Comparison of ENCODE assay signal across 38 mouse cellular contexts in the genomic region with DNA sequence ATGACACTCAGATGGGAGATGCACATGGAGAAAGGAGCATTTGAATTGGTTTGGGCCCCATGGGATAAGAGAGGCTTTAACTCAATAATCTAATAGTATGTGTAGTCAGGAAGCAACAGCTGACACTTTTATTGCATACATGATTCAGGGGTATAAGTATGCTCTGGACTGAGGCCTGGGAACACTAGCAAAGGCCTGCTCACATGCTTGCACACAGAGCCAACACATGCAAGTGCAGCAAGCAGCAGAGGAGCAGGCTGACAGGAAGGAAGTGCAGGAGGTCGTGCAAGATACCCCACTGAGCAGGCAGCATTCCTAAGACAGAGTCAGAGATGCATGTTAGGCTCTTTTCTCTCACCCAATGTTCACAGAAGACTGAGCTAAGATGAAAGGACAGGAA. TPM values are rescaled to one million over a fixed set of nuclear protein-coding genes. Genes with fewer than 3 reads are reported as not detected.
A peak's percentile ranks its signal among the peaks of the same experiment; 100 is the strongest.
DNase-seq lines count a peak whose midpoint lies in the region; ATAC-seq and TF ChIP-seq lines count a peak whose summit lies in the region.
"Had no signal": no experiment of that assay in that cellular context is flagged by ENCODE, and none has a peak within 500 bp of the region (broad histone marks: within the 10 kb centered on the region; RNA-seq: fewer than 3 reads in every experiment).

No protein-coding gene starts in this region.

- peak overlapping the region; percentile 75 for H3K27ac ChIP-seq in kidney, embryonic 15.5 days
- no peak overlapping the region for H3K27ac ChIP-seq in midbrain, embryonic 11.5 days (ENCODE audit: low read depth, low read length)
- no peak overlapping the region for H3K27ac ChIP-seq in midbrain, embryonic 14.5 days (replicated peaks; ENCODE audit: low read depth, low read length)
- H3K27ac ChIP-seq in neural tube, embryonic 12.5 days: 0 out of 2 replicates have a peak overlapping the region, but pooled peaks have one; percentile 12
- H3K27ac ChIP-seq in left cerebral cortex, adult 2 months: no peak overlapping the region
- H3K27ac ChIP-seq: hindbrain, embryonic 10.5 days; hindbrain, embryonic 15.5 days; limb, embryonic 15.5 days; liver, embryonic 14.5 days; macrophage; midbrain, embryonic 12.5 days; stomach, postnatal 0 days had no signal

- no peaks in the 10 kb centered on the region for H3K27me3 ChIP-seq in kidney, embryonic 15.5 days
- H3K27me3 ChIP-seq in midbrain, embryonic 11.5 days (ENCODE audit: control insufficient read depth, insufficient read depth, low read length): no peaks in the 10 kb centered on the region
- no peaks in the 10 kb centered on the region for H3K27me3 ChIP-seq in midbrain, embryonic 14.5 days (ENCODE audit: control insufficient read depth, insufficient read depth, low read length)
- H3K27me3 ChIP-seq in neural tube, embryonic 12.5 days (replicated peaks): no peaks in the 10 kb centered on the region
- H3K27me3 ChIP-seq: CH12.LX; hindbrain, embryonic 15.5 days; limb, embryonic 15.5 days; midbrain, embryonic 12.5 days had no signal

- no peak for TF ChIP-seq CTCF in left cerebral cortex, adult 2 months (IDR thresholded peaks at IDR 0.05)

- 12% methylated on average over 1 of the region's 1 CpGs for WGBS in kidney, embryonic 15.5 days
- WGBS in midbrain, embryonic 11.5 days: 29% methylated on average over 1 of the region's 1 CpGs
- 27% methylated on average over 1 of the region's 1 CpGs for WGBS in midbrain, embryonic 14.5 days
- WGBS in neural tube, embryonic 12.5 days: 3% methylated on average over 1 of the region's 1 CpGs

- no peak overlapping the region for H3K4me3 ChIP-seq in kidney, embryonic 15.5 days (replicated peaks)
- H3K4me3 ChIP-seq in midbrain, embryonic 11.5 days (ENCODE audit: low read depth, low read length): no peak overlapping the region
- H3K4me3 ChIP-seq in midbrain, embryonic 14.5 days (replicated peaks; ENCODE audit: low read depth, low read length): no peak overlapping the region
- no peak overlapping the region for H3K4me3 ChIP-seq in neural tube, embryonic 12.5 days
- H3K4me3 ChIP-seq in left cerebral cortex, adult 2 months: no peak overlapping the region
- H3K4me3 ChIP-seq: hindbrain, embryonic 10.5 days; hindbrain, embryonic 15.5 days; limb, embryonic 15.5 days; midbrain, embryonic 12.5 days had no signal

- H3K9ac ChIP-seq in kidney, embryonic 15.5 days: no peak overlapping the region
- H3K9ac ChIP-seq in midbrain, embryonic 11.5 days (ENCODE audit: low read length): no peak overlapping the region
- H3K9ac ChIP-seq in midbrain, embryonic 14.5 days (replicated peaks; ENCODE audit: low read length): no peak overlapping the region
- no peak overlapping the region for H3K9ac ChIP-seq in neural tube, embryonic 12.5 days
- H3K9ac ChIP-seq: hindbrain, embryonic 15.5 days; limb, embryonic 15.5 days; liver, embryonic 14.5 days; midbrain, embryonic 12.5 days had no signal

- H3K4me2 ChIP-seq in kidney, embryonic 15.5 days: no peak overlapping the region
- no peak overlapping the region for H3K4me2 ChIP-seq in midbrain, embryonic 11.5 days
- no peak overlapping the region for H3K4me2 ChIP-seq in midbrain, embryonic 14.5 days (ENCODE audit: low read length)
- H3K4me2 ChIP-seq in neural tube, embryonic 12.5 days (replicated peaks): no peak overlapping the region
- H3K4me2 ChIP-seq: hindbrain, embryonic 15.5 days; limb, embryonic 15.5 days; midbrain, embryonic 12.5 days had no signal

- intact Hi-C loops in left cerebral cortex, adult 2 months (cut with DNase I): no loop called here

- peak; percentile 82 for ATAC-seq in kidney, embryonic 15.5 days (replicated peaks; ENCODE audit: low FRiP score)
- no peak for ATAC-seq in midbrain, embryonic 11.5 days (ENCODE audit: low FRiP score)
- ATAC-seq in midbrain, embryonic 14.5 days (ENCODE audit: low FRiP score, low TSS enrichment): no peak
- ATAC-seq in neural tube, embryonic 12.5 days (ENCODE audit: low FRiP score, low read depth): no peak
- ATAC-seq: activated CD4-positive, CD25-positive, alpha-beta regulatory T cell, adult 4 months; forebrain, embryonic 14.5 days; inflammation-experienced regulatory T-cells, adult 6 months had no signal

- DNase-seq in embryo, embryonic 10 days (ENCODE audit: low spot score): peak; percentile 33
- DNase-seq in embryo, embryonic 9.5 days (ENCODE audit: extremely low spot score): no peak
- DNase-seq in kidney, adult 18-20 months: no peak
- peak; percentile 49 for DNase-seq in midbrain, embryonic 11.5 days (ENCODE audit: low spot score, missing footprints)
- no peak for DNase-seq in midbrain, embryonic 14.5 days
- no peak for DNase-seq in left cerebral cortex, adult 2 months (ENCODE audit: extremely low spot score in 1 of 2, low spot score in 2 of 2)
- DNase-seq: adrenal gland, adult 2 months; adrenal gland, postnatal 36 days; cerebellum, adult 9-10 months; cerebellum, postnatal 36 days; gastrocnemius, postnatal 14 days; heart, postnatal 14 days; layer of hippocampus, adult 9-11 months; lung, adult 2 months; lung, postnatal 10 days; right cerebral cortex, postnatal 4 days; thymus, adult 18-20 months; thymus, postnatal 25 days had no signal

- peaks cover 5% of the 10 kb centered on the region for H3K4me1 ChIP-seq in kidney, embryonic 15.5 days
- no peaks in the 10 kb centered on the region for H3K4me1 ChIP-seq in midbrain, embryonic 11.5 days (ENCODE audit: control insufficient read depth, insufficient read depth, low read length)
- no peaks in the 10 kb centered on the region for H3K4me1 ChIP-seq in midbrain, embryonic 14.5 days (ENCODE audit: control insufficient read depth, insufficient read depth, low read length)
- H3K4me1 ChIP-seq in neural tube, embryonic 12.5 days: no peaks in the 10 kb centered on the region; the same call in 1 of the 2 replicates
- H3K4me1 ChIP-seq: hindbrain, embryonic 10.5 days; hindbrain, embryonic 15.5 days; limb, embryonic 15.5 days; midbrain, embryonic 12.5 days had no signal

- no peaks in the 10 kb centered on the region for H3K9me3 ChIP-seq in kidney, embryonic 15.5 days (replicated peaks)
- H3K9me3 ChIP-seq in midbrain, embryonic 11.5 days (ENCODE audit: control insufficient read depth, low read length): no peaks in the 10 kb centered on the region
- no peaks in the 10 kb centered on the region for H3K9me3 ChIP-seq in midbrain, embryonic 14.5 days (ENCODE audit: control insufficient read depth, low read length)
- no peaks in the 10 kb centered on the region for H3K9me3 ChIP-seq in neural tube, embryonic 12.5 days
- H3K9me3 ChIP-seq: hindbrain, embryonic 10.5 days; hindbrain, embryonic 15.5 days; limb, embryonic 15.5 days; midbrain, embryonic 12.5 days had no signal

- peaks cover 46% of the 10 kb centered on the region for H3K36me3 ChIP-seq in kidney, embryonic 15.5 days
- H3K36me3 ChIP-seq in midbrain, embryonic 11.5 days (ENCODE audit: control insufficient read depth, insufficient read depth, low read length): no peaks in the 10 kb centered on the region; the same call in 1 of the 2 replicates
- H3K36me3 ChIP-seq in midbrain, embryonic 14.5 days (ENCODE audit: control insufficient read depth, insufficient read depth, low read length): peaks cover 41% of the 10 kb centered on the region
- H3K36me3 ChIP-seq in neural tube, embryonic 12.5 days: peaks cover 22% of the 10 kb centered on the region

RNA-seq across cellular contexts. Expression of gene Slc24a5, which starts 16.0 kb away (rescaled TPM):
- 2.2 and 2.5 TPM in 2 replicates for polyA plus RNA-seq in kidney, embryonic 15.5 days (2015; fragmentation: Nextera tagmentation; extraction: Ambion mirVana)
- polyA plus RNA-seq in midbrain, embryonic 11.5 days (2014; fragmentation: Nextera tagmentation; extraction: Ambion mirVana): 5.0 and 5.3 TPM in 2 replicates
- 7.6 and 8.1 TPM in 2 replicates for polyA plus RNA-seq in midbrain, embryonic 14.5 days (2014; fragmentation: Nextera tagmentation; extraction: Ambion mirVana)
- 3.2 and 4.9 TPM in 2 replicates for polyA plus RNA-seq in neural tube, embryonic 12.5 days (2016; fragmentation: Nextera tagmentation; extraction: Ambion mirVana)
- total RNA-seq in left cerebral cortex, adult 2 months (2021): under 1 TPM in 1 of 2 experiments, not detected in 1; 0.23 TPM
- total RNA-seq: adrenal gland, adult 2 months; adrenal gland, postnatal 36 days; CH12.LX; gastrocnemius, postnatal 14 days had no signal
- polyA plus RNA-seq: adrenal gland, adult 2 months had no signal

RNA-seq across cellular contexts. Expression of gene Myef2, which starts 39.6 kb away (rescaled TPM):
- 108 and 110 TPM in 2 replicates for polyA plus RNA-seq in kidney, embryonic 15.5 days (2015; fragmentation: Nextera tagmentation; extraction: Ambion mirVana)
- polyA plus RNA-seq in midbrain, embryonic 11.5 days (2014; fragmentation: Nextera tagmentation; extraction: Ambion mirVana): 263 and 286 TPM in 2 replicates
- polyA plus RNA-seq in midbrain, embryonic 14.5 days (2014; fragmentation: Nextera tagmentation; extraction: Ambion mirVana): 232 and 263 TPM in 2 replicates
- 257 and 259 TPM in 2 replicates for polyA plus RNA-seq in neural tube, embryonic 12.5 days (2016; fragmentation: Nextera tagmentation; extraction: Ambion mirVana)
- 10 to 100 TPM; 87.4 to 99.1 TPM for total RNA-seq in left cerebral cortex, adult 2 months (2021)
- total RNA-seq: CH12.LX had no signal

RNA-seq across cellular contexts. Expression of gene Ctxn2, which starts 52.6 kb away (rescaled TPM):
- not detected in 2 replicates for polyA plus RNA-seq in kidney, embryonic 15.5 days (2015; fragmentation: Nextera tagmentation; extraction: Ambion mirVana)
- 0.15 and 0.36 TPM in 2 replicates for polyA plus RNA-seq in midbrain, embryonic 11.5 days (2014; fragmentation: Nextera tagmentation; extraction: Ambion mirVana)
- 11.9 and 20.2 TPM in 2 replicates for polyA plus RNA-seq in midbrain, embryonic 14.5 days (2014; fragmentation: Nextera tagmentation; extraction: Ambion mirVana)
- polyA plus RNA-seq in neural tube, embryonic 12.5 days (2016; fragmentation: Nextera tagmentation; extraction: Ambion mirVana): 0.59 and 1.0 TPM in 2 replicates
- total RNA-seq in left cerebral cortex, adult 2 months (2021): 10 to 100 TPM in 1 of 2 experiments, 1 to 10 TPM in 1; 9.7 to 11.0 TPM
- total RNA-seq: adrenal gland, adult 2 months; adrenal gland, postnatal 36 days; CH12.LX; ES-E14; gastrocnemius, postnatal 14 days; granulocyte monocyte progenitor cell, adult 5-6 weeks; heart, postnatal 14 days; monocyte, adult 5-6 weeks had no signal
- polyA plus RNA-seq: activated CD4-positive, CD25-positive, alpha-beta regulatory T cell, adult 4 months; adrenal gland, adult 2 months; C2C12; embryonic facial prominence, embryonic 11.5 days; heart, embryonic 14.5 days; inflammation-experienced regulatory T-cells, adult 6 months; limb, embryonic 15.5 days; liver, embryonic 14.5 days; lung, adult 2 months; macrophage; spleen, adult 2 months had no signal

Comparison
In these comparisons a context has a peak if more than half of its experiments do, and no peak if none do; other contexts are left out.
1. DNase-seq: peak in embryo, embryonic 10 days (single experiment) and midbrain, embryonic 11.5 days (single experiment); none in embryo, embryonic 9.5 days (single experiment), kidney, adult 18-20 months (single experiment), midbrain, embryonic 14.5 days (single experiment) and left cerebral cortex, adult 2 months (0 of 2).
2. H3K27ac ChIP-seq: peak in kidney, embryonic 15.5 days (single experiment) and neural tube, embryonic 12.5 days (single experiment); none in midbrain, embryonic 11.5 days (single experiment), midbrain, embryonic 14.5 days (single experiment) and left cerebral cortex, adult 2 months (single experiment).